Mouse (Mus musculus): ENCODE measurements at regions not wholly inside any gene's neighbourhood (a gene's known extent, or its start where the extent isn't known, plus 50 kb on each side); places are given as distances from the start of the nearest gene placed in this dataset.

DNA sequence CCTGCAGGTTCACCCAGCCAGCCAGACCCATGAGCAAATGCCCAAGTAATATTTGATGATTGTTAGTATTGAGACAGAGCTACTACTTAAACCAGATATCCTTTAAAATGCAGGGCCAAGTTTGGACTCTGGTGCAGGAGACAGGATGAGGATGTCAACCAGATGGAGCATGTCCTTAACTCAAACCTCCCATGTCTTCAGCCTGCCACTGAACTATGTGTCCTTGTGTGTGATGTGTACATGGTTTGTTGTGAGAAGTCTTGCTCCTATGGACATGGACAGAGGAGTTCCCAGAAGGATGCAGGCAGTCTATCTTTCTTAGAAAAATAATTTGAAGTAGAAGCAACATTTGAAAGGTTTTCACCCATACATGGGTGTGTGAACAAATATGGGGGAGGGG, 120.4 kb upstream of the Gm21897 start:
- Histone ChIP-seq H3K9ac (ENCODE audit: insufficient read depth, low read depth) (no peak overlapping the region), H3K27ac (ENCODE audit: insufficient read depth, low read depth) (no peak overlapping the region), H3K27me3 (replicated peaks) (no peaks in the 10 kb centered on the region), H3K9me3 (replicated peaks; ENCODE audit: low read length) (no peaks in the 10 kb centered on the region), H3K4me1 (ENCODE audit: control insufficient read depth in 1 of 2, insufficient read depth in 2 of 2) (no peaks in the 10 kb centered on the region; a peak in 1 of 4 replicates), H3K4me3 (replicated peaks in 1 of 3; ENCODE audit: low read depth in 2 of 3, low read length in 2 of 3, poor library complexity in 1 of 3) (no peak overlapping the region), H3K4me2 (ENCODE audit: insufficient read depth, low read depth, poor library complexity, severe bottlenecking) (no peak overlapping the region), H3K36me3 (replicated peaks in 1 of 2; ENCODE audit: control insufficient read depth in 1 of 2, insufficient read depth in 1 of 2, low read length in 1 of 2) (no peaks in the 10 kb centered on the region), H3K79me2 (replicated peaks; ENCODE audit: control insufficient read depth, extremely low read depth, insufficient read depth, poor library complexity, severe bottlenecking) (no peaks in the 10 kb centered on the region)
- TF ChIP-seq MAFK (IDR thresholded peaks at IDR 0.05; ENCODE audit: insufficient replicate concordance, low read length) (no peak), CHD1 (IDR thresholded peaks at IDR 0.05; ENCODE audit: low read depth, low read length) (no peak), ZKSCAN1 (IDR thresholded peaks at IDR 0.05; ENCODE audit: borderline replicate concordance, low read depth, low read length) (no peak), SMC3 (IDR thresholded peaks at IDR 0.05; ENCODE audit: low read depth, low read length) (no peak), SIN3A (IDR thresholded peaks at IDR 0.05; ENCODE audit: low read length) (no peak), ETS1 (conservative IDR thresholded peaks at IDR 0.05; ENCODE audit: low read depth, low read length) (no peak), USF1 (IDR thresholded peaks at IDR 0.05; ENCODE audit: low read depth, low read length) (no peak), GABPA (IDR thresholded peaks at IDR 0.05; ENCODE audit: insufficient replicate concordance, low read depth, low read length) (no peak), NELFE (IDR thresholded peaks at IDR 0.05; ENCODE audit: low read depth, low read length) (no peak), POLR2A (IDR thresholded peaks at IDR 0.05; ENCODE audit: low read depth, low read length) (no peak), MEF2A (IDR thresholded peaks at IDR 0.05; ENCODE audit: borderline replicate concordance, low read depth, low read length) (no peak), JUND (conservative IDR thresholded peaks at IDR 0.05; ENCODE audit: low read depth, low read length) (no peak)
- dilution Hi-C loops (cut with MboI; ENCODE audit: extremely low pct_ligation_motif_present, extremely low pct_unique_long_range_greater_than_20kb, low sequenced_read_pairs) = no loop called here
- in situ Hi-C loops (cut with MboI; ENCODE audit: low pct_ligation_motif_present, low pct_unique_long_range_greater_than_20kb, low sequenced_read_pairs) = no loop called here
- DNase-seq (ENCODE audit: extremely low read depth) = no peak

DNA sequence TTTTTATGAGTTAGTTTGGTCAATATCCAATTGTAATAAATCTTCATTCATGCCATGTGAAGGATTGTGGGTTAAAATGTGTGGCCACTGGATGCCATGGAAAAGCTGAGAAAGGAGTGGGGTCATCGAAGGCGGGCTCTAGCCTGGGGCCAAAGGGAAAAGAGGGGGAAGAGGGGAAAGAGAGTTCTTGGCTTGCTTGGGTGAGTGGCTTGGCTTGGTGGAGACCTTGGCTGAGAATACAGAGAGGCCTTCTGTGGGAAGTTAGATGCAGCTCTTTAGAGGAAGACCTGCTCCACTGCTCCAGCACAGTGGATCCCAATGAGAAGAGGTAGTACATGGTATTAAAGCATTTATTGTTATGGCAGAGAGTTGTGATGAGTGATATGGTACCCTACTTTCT, 101.3 kb upstream of the Gm21897 start:
- Histone ChIP-seq H3K9ac (ENCODE audit: insufficient read depth, low read depth) (no peak overlapping the region), H3K4me3 (replicated peaks in 1 of 3; ENCODE audit: low read depth in 2 of 3, low read length in 2 of 3, poor library complexity in 1 of 3) (no peak overlapping the region), H3K9me3 (replicated peaks; ENCODE audit: low read length) (no peaks in the 10 kb centered on the region), H3K27me3 (replicated peaks) (no peaks in the 10 kb centered on the region), H3K4me1 (ENCODE audit: control insufficient read depth in 1 of 2, insufficient read depth in 2 of 2) (no peaks in the 10 kb centered on the region), H3K36me3 (replicated peaks in 1 of 2; ENCODE audit: control insufficient read depth in 1 of 2, insufficient read depth in 1 of 2, low read length in 1 of 2) (no peaks in the 10 kb centered on the region), H3K79me2 (replicated peaks; ENCODE audit: control insufficient read depth, extremely low read depth, insufficient read depth, poor library complexity, severe bottlenecking) (no peaks in the 10 kb centered on the region), H3K27ac (ENCODE audit: insufficient read depth, low read depth) (no peak overlapping the region), H3K4me2 (ENCODE audit: insufficient read depth, low read depth, poor library complexity, severe bottlenecking) (no peak overlapping the region)
- no peak for DNase-seq (ENCODE audit: extremely low read depth)
- in situ Hi-C loops (cut with MboI; ENCODE audit: low pct_ligation_motif_present, low pct_unique_long_range_greater_than_20kb, low sequenced_read_pairs) (no loop called here), dilution Hi-C loops (cut with MboI; ENCODE audit: extremely low pct_ligation_motif_present, extremely low pct_unique_long_range_greater_than_20kb, low sequenced_read_pairs) (no loop called here)
- TF ChIP-seq MAFK (IDR thresholded peaks at IDR 0.05; ENCODE audit: insufficient replicate concordance, low read length) = no peak
- no peak for TF ChIP-seq ZMIZ1 (IDR thresholded peaks at IDR 0.05; ENCODE audit: low read depth, low read length)
- TF ChIP-seq POLR2AphosphoS2 (IDR thresholded peaks at IDR 0.05; ENCODE audit: low read depth, low read length) = no peak
- TF ChIP-seq MXI1 (IDR thresholded peaks at IDR 0.05; ENCODE audit: low read depth, low read length) = no peak
- no peak for TF ChIP-seq HCFC1 (IDR thresholded peaks at IDR 0.05; ENCODE audit: low read depth, low read length)
- no peak for TF ChIP-seq KAT2A (IDR thresholded peaks at IDR 0.05; ENCODE audit: insufficient replicate concordance, low read length)
- no peak for TF ChIP-seq CTCF (conservative IDR thresholded peaks at IDR 0.05 in 1 of 2, IDR thresholded peaks at IDR 0.05 in 1 of 2; ENCODE audit: low read depth in 2 of 2, low read length in 2 of 2)
- no peak for TF ChIP-seq MAX (IDR thresholded peaks at IDR 0.05; ENCODE audit: low read length)
- no peak for TF ChIP-seq USF2 (conservative IDR thresholded peaks at IDR 0.05; ENCODE audit: low read depth, low read length)
- TF ChIP-seq JUND (conservative IDR thresholded peaks at IDR 0.05; ENCODE audit: low read depth, low read length) = no peak
- TF ChIP-seq POLR2A (IDR thresholded peaks at IDR 0.05; ENCODE audit: low read depth, low read length) = no peak
- TF ChIP-seq NELFE (IDR thresholded peaks at IDR 0.05; ENCODE audit: low read depth, low read length) = no peak
- no peak for TF ChIP-seq SIN3A (IDR thresholded peaks at IDR 0.05; ENCODE audit: low read length)
- TF ChIP-seq TBP (conservative IDR thresholded peaks at IDR 0.05; ENCODE audit: low read depth, low read length) = no peak

Data from CH12.LX (cell line).